Mouse (Mus musculus): Measurements from ENCODE around the gene Oat. TPM values are rescaled to one million over a fixed set of nuclear protein-coding genes. Genes with fewer than 3 reads are reported as not detected.

Gene Oat
- 10 to 100 TPM; 77.0 to 91.2 TPM for polyA plus RNA-seq (2017; shearing (Covaris generic))

DNA sequence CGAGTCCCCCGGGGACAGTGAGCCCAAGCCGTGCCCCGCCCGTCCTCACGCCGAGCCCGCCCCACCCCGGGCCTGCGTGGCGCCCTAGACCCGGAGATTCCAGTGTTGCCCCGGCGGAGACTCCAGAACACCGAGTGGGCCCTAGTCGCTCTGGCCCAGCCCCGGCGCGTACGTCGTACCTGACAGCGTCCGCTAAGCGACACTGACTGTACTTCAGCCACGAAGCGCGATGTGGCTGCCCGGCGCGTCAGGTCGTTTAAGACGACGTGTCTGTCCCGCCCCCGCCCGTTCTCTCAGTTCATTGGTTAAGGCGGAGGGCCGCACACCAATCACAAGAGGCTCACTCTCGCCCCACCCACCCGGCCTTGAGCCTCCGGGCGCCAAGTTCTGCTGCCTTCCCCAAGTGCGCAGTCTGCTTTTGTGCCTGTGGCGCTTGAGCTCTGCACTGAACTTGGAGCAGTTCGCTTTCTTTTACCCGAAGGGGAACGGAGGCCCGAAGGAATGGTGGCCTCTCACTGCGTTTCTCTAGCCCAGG, at the start of gene Oat:
Oat (minus strand) TSS at position 283 of the 535 bp plus-strand sequence.
- peak; percentile 94 for ATAC-seq

DNA sequence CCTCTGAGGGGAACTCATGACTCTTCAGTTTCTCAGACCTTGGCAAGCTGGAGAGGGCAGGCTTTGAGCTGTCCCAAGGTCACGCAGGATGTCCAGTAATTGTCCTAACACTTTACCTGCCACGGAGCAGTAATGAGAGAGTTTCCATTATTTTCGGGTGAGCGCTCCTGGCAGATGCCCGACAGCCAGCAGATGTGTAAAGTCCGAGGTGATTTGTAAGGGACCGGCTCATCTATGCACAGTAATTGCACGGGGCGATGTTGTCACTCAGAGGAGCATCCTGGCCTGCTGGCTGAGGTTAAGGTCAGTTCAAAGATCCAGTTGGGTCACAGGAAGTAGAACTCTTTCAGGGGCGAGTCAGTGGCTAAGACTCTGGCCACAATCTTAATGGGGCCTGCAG, 48.0 kb upstream of the Oat start:
- ATAC-seq: no peak

DNA sequence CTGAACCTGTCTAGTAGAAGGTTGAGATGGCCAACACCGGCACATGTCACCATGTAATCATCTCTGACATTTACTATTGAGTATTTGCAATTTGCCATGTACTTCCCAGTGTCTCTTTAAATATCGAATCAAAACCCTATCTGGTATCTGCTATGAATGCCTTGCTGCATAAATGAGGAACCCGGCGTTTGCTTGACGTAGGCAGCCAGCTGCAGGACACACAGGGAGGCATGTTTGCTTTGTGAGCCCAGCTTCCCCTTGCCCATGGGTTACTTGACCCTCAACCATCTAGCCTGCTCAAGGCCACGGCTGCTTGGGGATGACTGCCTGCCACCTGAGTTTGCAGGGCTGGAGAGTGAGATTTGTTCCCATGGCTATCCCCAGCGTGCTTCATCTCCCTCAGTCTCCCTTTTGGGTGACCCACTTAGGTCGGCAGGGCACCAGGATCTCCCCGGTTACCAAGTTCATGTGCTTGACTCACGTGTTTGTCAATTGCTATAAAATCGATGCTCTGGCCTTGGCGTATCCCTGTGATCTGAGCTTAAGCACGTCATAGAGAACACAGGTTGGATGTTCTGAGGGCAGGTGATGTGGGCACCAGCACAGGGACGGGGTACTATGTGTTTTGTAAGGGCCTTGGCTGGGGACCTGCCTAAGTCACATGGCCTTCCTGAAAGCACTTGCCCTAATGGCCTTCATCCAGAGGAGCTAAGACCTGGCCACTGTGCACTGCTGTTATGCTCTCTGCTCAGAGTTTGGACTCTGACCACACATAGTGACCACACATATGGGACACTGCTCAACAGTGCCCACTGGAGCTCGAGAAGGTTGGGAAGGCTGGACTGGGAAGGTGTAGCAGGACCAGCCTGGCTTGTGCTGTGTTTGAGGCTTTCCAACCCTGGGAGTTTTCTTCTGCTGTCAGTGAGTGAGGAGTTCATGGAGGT, 44.0 kb upstream of the Oat start:
- no peak for ATAC-seq

DNA sequence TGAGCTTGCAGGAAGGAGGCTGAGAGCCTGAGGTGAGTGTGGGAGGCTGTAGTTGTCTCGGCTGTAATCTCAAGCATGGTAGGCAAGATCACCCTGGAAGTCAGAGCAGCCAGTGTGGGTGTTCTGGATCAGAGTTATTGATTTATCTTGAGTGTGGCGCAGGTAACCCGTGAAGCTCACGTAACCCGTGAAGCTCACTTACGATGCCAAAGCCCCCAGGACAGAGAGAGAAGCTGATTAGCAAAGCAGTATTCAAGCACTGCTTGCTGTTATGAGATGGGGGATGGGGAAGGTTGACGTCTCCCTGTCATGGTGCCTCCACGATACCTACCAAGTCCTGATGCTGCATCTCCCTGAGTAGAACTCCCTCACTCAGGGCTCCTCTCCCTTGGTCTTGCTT, 43.4 kb upstream of the Oat start:
- no peak for ATAC-seq

DNA sequence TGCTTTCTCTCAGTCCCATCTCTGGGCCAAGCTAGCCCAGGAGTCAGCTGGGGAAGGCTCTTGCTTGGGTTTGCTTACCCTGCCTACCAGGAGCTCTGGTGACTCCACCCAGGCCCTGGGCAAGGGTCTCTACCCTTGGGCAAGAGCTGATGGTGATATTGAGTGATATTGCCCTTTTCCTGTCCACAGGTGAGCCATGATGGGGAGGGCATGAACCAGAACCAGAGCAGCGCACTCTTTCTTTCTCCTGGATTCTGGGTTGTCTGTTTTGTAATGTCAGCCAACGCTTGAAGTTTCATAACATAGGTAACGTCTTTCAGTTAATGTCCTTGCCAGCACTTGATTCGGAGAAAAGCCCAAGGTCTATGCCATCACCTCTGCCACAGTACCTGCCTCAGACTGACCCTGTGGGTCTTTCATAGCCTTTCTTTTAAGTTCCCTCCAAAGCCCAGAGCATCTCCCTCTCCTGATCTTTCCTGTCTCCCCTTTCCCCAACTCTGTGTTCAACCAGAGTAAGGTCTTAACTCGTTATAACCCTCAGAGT, 40.9 kb upstream of the Oat start:
- ATAC-seq: no peak

DNA sequence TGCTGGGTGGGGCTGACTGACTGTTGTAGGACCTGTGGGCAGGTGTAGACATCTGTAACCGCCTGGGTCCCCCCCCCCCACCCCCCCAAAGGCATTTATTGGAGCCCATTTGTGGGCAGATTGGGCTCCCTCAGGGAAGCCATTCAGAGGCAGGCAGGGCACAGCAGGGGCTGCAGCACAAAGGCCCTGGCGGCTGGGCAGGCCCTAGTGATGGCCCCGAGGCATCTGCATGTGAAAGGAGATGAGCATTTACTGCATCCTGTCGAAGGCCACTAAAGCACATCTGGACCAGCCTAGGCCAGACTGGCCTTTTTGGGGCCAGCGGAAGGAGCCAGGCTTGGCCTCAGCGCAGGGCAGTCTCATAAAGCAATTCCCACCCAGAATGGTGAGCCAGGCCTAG, 40.2 kb upstream of the Oat start:
- ATAC-seq: no peak

DNA sequence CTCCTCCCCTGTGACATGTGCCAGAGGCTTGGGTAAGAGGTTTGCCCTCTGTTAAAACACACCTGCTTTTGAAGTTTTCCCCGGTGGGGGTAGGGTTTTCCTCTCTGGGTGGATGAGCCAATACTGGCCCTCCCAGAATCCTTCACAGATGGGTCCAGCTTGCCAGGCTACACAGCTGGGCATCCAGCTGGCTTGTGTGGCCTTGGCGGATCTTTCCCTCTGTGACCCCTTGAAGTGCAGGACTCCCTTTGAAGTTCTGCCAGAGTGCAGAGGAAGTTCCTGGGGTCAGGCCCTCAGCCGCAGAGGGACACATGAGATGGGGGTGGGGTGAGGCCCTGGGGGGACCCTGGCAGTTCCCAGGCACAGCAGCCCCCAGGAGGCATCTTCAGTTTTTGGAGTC, 39.1 kb upstream of the Oat start:
- no peak for ATAC-seq

DNA sequence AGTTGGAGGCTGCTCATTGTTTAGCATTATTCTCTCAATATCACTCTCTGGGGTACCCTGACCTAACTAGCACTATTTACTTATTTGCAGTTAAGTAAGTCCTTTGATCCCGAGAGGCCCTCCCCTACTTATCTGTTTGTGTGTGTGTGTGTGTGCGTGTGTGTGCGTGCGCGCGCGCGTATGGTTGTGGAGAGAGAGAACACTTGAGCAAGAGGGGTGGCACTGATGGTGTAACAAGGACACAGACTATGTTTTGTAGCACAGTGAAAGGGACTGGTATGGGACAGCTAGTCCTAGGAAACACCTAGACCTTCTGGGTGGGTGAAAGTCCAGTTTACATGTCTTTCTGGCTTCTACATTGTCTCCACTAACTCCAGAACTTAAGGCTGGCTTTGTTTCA, 35.3 kb upstream of the Oat start:
- no peak for ATAC-seq

DNA sequence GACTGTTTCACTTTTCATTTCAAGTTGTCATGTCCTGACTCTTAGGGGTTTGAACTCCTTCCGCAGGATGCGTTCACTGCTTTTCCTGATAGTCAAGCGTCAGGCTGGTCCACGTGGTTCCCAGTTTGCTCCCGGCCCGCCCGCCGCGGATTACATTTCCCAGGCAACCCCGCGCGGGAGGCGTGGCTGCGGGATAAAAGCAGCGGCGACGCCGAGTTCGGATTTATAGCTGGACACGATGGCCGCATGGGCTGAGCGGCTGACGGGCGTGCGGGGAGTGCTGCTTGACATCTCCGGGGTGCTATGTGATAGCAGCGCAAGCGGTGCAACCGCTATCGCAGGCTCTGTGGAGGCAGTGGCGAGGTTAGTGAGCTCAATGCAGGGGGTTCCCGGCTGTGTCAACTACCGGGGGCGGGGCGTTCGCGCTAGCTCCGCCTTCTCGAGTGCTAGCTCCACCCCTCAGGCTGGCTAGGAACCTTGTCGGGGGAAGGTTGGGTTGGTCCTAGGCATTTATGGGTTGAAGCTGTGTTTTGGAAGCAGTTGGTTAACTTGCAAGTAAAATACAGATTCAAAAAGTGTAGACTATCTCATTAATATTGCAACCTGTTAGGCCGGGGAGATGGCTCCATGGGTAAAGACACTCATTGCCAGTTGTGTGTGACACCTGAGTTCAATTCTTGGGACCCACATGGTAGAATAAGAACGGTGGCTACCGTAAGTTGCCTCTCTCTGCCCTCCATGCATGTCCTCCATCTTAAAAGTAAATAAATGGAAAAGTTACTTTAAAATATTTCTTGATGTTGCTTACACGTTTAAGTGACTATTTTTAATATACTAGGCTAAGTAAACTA, 34.5 kb upstream of the Oat start, which contains the start of gene Lhpp:
Lhpp (plus strand) TSS at position 171 of the 851 bp plus-strand sequence.
- ATAC-seq: peak; percentile 96

DNA sequence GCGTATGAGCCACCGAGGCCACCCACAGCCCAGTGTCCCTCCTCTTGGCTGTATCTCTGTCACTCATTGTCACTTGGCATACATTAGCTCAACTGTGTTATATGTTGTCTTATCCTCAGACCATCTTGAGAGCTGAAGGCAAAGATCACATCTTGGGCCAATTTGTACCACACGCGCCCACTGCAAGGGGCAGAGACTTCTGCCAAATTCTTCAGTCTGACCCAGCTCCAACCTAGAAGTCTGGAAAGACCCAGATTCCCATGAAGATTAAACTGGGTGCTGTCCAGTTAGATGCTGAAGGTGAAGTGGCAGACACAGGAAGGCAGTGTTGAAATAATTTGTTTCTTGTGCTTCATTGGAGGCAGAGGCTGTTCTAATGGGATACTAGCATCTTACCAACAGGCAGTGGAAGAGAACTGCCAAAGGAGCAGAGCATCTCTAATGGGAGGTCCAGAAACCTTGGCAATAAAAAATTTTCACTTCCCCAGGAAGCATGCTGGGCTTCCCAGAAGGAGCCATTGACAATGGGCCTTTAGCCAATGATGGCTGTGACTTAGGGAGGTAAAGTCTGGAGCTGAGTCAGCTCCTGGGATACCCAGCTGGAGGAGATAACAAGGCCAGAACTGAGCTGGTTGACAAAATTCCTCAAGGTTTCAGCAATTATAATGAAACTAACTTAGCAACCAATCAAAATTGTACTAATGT, 32.3 kb upstream of the Oat start:
- ATAC-seq: no peak

DNA sequence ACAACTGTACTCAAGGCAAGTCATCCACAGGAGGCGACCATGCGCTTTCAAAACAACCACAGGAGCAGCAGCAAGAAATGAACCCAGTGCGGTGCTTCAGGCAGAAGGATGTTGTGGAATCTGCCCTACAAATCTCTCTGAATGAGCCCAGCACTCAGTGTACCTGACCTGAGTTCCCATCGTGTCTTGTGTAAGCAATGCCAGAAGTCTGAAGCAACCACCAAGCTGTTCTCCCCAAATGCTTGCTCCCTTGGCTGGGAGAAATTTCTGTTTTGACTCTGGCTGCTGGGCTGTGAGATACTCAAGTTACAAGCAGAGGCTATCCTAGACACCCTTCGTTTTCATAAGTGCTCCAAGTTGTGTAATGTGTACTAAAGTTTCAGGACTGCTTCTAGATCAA, 29.5 kb upstream of the Oat start:
- ATAC-seq: no peak

DNA sequence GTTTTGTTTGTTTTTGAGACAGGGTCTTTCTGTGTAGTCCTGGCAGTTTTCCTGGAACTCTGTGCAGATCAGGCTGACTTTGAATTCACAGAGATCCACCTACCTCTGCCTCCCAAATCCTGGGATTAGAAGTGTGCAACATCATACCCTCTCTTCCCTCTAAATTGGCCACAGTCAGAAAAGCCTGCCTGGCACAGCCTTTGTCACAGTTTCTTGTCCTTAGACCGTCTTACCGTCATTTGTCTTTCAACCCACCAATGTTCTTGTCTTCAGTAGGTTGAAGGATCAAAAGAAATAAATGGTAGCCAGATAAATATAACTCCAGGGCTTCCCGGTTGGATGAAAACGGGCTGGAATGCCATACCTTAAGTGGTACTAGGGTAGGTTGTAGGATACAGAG, 28.5 kb upstream of the Oat start:
- no peak for ATAC-seq

DNA sequence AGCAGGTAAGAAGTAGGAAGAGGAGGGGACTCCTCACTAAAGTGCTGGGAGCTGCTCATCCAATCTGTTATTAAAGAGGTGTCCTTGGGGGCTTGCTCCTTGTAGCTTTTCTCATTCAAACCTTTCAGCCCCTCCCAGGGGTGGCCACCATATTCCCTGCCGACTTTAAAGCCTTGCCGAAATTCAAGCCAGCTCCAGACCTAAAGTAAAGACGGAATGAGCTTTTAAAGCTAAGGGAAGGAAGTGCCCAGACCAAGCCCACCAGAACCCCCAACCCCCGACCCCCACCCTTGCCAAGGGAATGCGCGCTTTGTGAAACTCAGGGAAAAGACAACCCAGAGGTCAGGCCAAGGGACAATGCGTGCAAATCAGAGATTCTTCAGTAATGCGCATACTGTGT, 24.7 kb upstream of the Oat start:
- ATAC-seq: no peak

DNA sequence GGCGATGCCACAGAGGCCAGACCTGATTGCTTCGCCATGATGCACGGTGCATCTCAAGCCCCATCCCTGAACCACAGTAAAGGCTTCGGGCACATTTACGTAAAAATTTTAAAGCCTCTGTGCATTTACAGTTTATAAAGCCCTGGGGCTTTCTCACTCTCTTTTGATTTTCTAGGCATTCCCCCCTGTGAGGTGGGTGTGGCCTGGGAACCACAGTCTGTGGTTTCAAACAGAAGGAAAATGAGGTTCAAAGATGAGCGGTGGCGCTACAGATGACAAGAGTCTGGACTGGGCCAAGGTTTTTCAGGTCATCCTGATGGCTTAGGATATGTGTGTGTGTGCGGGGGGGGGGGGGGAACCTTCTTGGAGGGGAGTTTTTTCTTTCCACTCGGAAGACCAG, 23.8 kb upstream of the Oat start:
- ATAC-seq: peak; percentile 53

DNA sequence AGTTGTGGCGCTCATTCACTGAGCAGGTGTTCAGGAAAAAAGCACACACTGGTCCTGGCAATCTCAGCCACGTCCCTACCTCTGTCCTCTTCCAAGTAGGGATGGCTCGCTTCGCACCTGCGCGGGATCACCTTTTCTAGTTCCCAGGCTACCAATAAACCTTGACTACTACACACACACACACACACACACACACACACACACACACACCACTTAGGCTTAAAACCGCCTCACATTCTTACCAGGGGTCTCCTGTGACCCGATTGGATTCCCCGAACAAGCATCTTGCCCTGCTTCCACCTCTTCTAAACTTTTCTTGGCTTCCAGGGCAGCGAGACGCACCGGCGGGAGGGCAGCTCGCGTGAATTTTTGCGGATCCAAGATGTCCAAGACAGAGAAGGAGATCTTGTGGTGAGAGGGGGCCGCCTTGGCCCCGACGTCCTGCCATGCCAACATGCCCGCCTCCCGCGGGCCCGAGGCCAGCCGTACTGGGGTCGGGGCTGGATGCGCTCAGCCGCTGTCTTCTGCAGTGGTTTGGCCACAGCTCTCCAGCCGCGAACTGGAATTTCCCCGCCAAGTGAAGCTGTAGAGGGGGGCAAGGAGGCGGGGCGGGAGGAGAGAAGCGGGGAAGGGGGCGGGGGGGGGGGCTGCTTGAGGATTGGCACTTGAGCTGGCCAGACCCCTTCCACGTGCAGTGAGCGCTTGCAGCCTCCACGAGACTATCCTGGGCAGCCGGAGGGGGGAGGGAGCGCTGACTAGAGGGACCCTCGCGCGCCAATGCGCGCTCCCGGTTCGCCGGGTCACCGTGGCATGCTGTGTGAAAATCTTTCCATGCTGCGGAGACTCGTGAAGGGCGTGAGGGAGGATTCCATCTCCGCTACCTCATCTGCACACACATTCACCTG, 23.1 kb upstream of the Oat start, which contains the start of gene Nkx1-2:
Nkx1-2 (minus strand) TSS at position 567 of the 905 bp plus-strand sequence.
- peak; percentile 23 for ATAC-seq

DNA sequence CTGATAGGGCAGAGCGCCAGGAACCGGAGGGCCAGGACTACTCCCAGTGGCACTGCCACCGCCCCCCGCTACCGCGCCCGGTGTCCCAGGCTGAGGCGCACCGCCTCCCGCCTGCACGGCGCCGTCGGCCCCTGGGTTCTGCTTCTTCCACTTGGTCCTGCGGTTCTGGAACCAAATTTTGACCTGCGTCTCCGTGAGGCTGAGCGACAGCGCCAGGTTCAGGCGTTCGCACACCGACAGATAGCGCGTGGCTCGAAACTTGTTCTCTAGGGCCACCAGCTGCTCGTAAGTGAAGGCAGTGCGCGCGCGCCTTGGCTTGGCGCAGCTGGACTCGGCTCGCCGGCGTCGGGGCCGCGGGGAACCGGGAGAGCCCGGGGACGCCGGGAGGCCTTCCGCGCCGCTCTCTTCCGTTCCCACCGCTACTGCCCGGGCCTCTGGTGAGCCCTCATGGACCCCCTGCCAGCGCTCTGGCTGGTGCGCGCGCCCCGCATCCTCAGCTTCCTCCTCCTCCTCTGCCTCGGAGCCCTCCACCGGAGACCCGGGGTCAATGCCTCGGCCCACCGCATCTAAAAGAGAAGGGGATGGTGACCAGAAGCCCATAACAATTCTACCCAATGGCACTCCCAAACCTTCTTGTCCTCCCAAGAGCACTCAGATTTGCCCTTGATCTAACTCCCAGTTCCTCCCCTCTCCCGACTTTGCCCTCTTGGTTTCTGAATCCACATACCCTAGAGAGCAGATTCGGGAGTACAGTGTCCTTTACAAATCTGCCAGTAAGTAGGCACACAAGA, 21.2 kb upstream of the Oat start:
- no peak for ATAC-seq

DNA sequence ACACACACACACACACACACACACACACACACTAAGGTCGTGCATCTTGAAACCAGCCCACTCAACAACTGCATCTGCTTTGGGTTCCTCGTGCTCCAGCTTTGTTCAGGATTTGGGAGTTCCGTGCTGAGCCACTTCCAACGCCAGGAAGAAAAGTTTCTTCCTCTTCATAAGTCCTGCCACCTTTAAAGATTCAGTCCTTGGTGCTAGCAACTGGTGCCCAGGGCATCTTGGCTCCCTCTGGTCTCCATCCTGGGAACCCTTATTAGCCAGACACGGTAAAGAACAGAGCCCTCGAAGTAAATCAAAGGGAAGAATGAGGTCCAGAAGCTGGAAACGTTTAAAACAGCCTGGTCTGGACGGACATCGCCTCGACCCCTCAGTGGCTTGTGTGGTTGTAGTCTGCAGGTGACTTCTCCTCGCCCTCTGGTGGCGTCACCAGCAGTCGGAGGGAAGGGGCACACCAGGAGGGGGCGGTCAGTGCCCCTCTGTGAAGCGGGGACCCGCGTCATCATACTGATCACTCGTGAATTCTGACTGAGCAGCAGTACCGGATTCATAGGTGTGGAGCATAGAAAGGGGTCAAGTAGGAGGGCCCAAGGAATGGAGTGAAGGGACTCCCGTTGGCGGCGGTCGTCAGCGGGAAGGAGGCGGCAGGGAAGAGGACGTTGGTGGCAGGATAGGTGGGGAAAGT, 20.5 kb upstream of the Oat start:
- ATAC-seq: no peak

DNA sequence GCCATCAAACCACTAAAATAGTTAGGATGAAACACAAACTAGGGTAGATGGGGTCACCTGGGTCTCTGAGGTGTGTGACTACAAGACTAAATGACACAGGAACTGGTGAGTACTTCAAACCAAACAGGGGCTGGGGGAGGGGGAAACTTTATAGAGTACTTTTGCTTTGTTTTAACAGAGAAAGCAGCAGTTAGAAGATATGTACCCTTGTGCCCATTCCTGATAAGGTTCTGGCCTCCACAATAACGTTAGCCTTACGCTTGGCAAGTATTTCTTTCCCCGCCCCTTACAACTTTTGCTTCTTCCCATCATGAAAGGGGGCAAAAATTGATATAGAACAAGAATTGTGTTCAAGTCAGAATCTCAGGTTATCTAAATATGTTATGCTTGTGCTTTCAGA, 19.6 kb upstream of the Oat start:
- ATAC-seq: no peak

DNA sequence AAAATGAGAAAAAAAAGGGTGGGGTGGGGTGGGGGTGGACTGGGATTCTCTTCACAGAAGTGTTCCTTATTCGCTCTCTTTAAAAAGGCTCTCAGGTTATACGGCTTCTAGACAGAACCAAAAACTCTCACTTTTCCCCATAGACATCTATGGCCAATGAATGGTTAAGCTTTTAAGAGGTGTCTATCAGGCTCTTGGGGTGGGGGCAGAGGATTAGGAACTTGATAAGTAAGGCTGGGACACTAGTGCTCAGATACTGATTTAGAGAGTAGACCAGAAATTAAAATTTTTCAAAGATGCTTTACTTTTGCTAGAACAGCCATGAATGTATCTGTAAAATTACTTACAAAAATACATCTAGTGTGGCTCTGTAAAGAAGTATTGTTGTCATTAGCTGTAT, 18.1 kb upstream of the Oat start:
- ATAC-seq: no peak

DNA sequence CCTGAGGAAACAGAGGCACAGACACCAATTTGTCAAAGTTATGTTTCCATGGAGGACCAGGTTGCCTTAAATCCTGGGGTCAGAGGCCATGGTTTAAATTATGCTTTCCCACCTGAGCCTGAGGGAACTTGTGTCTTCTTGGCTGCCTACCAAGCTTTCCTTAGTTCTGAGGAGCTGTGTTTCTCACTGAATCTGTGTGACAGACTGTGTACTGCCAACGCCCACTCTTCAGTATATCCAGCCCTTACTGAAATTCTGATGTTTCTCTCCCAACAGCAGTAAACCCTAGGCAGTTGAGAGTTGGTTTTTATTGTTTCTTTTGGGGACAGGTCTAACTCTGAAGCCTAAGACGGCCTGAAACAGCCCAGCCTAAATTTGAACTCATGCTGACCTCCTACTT, 17.6 kb upstream of the Oat start:
- no peak for ATAC-seq

Data from CD4-positive, CD25-positive, alpha-beta regulatory T cell, adult 4 months (primary cell).